In genomic region chr10:60107448-60107847, GRCm38 (mm10) we compare ENCODE assay signal across 9 mouse cellular contexts. TPM values are rescaled to one million over a fixed set of nuclear protein-coding genes. Genes with fewer than 3 reads are reported as not detected.
DNase-seq lines count a peak whose midpoint lies in the region; ATAC-seq and TF ChIP-seq lines count a peak whose summit lies in the region.
"Had no signal": no experiment of that assay in that cellular context is flagged by ENCODE, and none has a peak within 500 bp of the region (broad histone marks: within the 10 kb centered on the region; RNA-seq: fewer than 3 reads in every experiment).

No protein-coding gene starts in this region.

- peak overlapping the region; percentile 70 for H3K4me3 ChIP-seq in heart, embryonic 10.5 days
- H3K4me3 ChIP-seq in hindbrain, embryonic 12.5 days: peak overlapping the region; percentile 70
- H3K4me3 ChIP-seq in testis, adult 2 months (ENCODE audit: control insufficient read depth, low read depth, low read length): peak overlapping the region; percentile 83

- H3K36me3 ChIP-seq in heart, embryonic 10.5 days: no peaks in the 10 kb centered on the region
- H3K36me3 ChIP-seq in hindbrain, embryonic 12.5 days: no peaks in the 10 kb centered on the region
- no peaks in the 10 kb centered on the region for H3K36me3 ChIP-seq in testis, adult 2 months (ENCODE audit: control insufficient read depth, insufficient read depth, low read length)

- peak overlapping the region; percentile 97 for H3K4me2 ChIP-seq in hindbrain, embryonic 12.5 days (replicated peaks)

- peaks cover 28% of the 10 kb centered on the region for H3K4me1 ChIP-seq in heart, embryonic 10.5 days
- peaks cover 29% of the 10 kb centered on the region for H3K4me1 ChIP-seq in hindbrain, embryonic 12.5 days
- peaks cover 21% of the 10 kb centered on the region for H3K4me1 ChIP-seq in testis, adult 2 months (ENCODE audit: control insufficient read depth, insufficient read depth, low read length)

- intact Hi-C loops in heart, postnatal 25 days (cut with DNase I): no loop called here

- peak overlapping the region; percentile 37; the same call in 1 of the 2 replicates for H3K27ac ChIP-seq in heart, embryonic 10.5 days
- H3K27ac ChIP-seq in hindbrain, embryonic 12.5 days: peak overlapping the region; percentile 92; the same call in 1 of the 2 replicates
- H3K27ac ChIP-seq in testis, adult 2 months (ENCODE audit: control insufficient read depth, insufficient read depth, low read depth, low read length): peak overlapping the region; percentile 80

- no peak for TF ChIP-seq CTCF in testis, adult 2 months (IDR thresholded peaks at IDR 0.05; ENCODE audit: control insufficient read depth, insufficient read depth, insufficient replicate concordance, low read depth, low read length)

- no peak for ATAC-seq in hindbrain, embryonic 12.5 days (ENCODE audit: low FRiP score)

- peak overlapping the region; percentile 83 for H3K9ac ChIP-seq in hindbrain, embryonic 12.5 days

- 2% methylated on average over 28 of the region's 28 CpGs for WGBS in heart, embryonic 10.5 days
- 1% methylated on average over 25 of the region's 28 CpGs for WGBS in hindbrain, embryonic 12.5 days

- no peaks in the 10 kb centered on the region for H3K9me3 ChIP-seq in heart, embryonic 10.5 days
- H3K9me3 ChIP-seq in hindbrain, embryonic 12.5 days (replicated peaks): no peaks in the 10 kb centered on the region

- DNase-seq in heart, embryonic 10.5 days (ENCODE audit: low spot score): no peak
- DNase-seq in heart, postnatal 25 days (ENCODE audit: low spot score): no peak
- DNase-seq in CD4-positive, CD25-positive, alpha-beta regulatory T cell, adult 2 months (ENCODE audit: low read depth, low spot score): peak; percentile 56
- peak; percentile 86 to 90 for DNase-seq in cerebellum, postnatal 25 days
- DNase-seq in lung, postnatal 10 days: peak; percentile 21
- DNase-seq in adipocyte (ENCODE audit: low spot score): no peak

- peak; percentile 31; the same call in 1 of the 2 replicates for TF ChIP-seq POLR2A in testis, adult 2 months (IDR thresholded peaks at IDR 0.05; ENCODE audit: control insufficient read depth, low read depth, low read length)

- peaks cover 98% of the 10 kb centered on the region for H3K27me3 ChIP-seq in heart, embryonic 10.5 days (ENCODE audit: insufficient read depth, poor library complexity, severe bottlenecking)
- peaks cover 22% of the 10 kb centered on the region for H3K27me3 ChIP-seq in hindbrain, embryonic 12.5 days
- H3K27me3 ChIP-seq in testis, adult 2 months (ENCODE audit: control insufficient read depth, insufficient read depth, low read length): no peaks in the 10 kb centered on the region

RNA-seq across cellular contexts. Expression of gene Spock2, which starts 1.4 kb away (rescaled TPM):
- polyA plus RNA-seq in heart, embryonic 10.5 days (2016; fragmentation: Nextera tagmentation; extraction: Ambion mirVana): 0.65 and 0.85 TPM in 2 replicates
- total RNA-seq in heart, postnatal 25 days (2021): 10 to 100 TPM; 14.8 to 16.1 TPM
- 35.4 and 38.6 TPM in 2 replicates for polyA plus RNA-seq in hindbrain, embryonic 12.5 days (2016; fragmentation: Nextera tagmentation; extraction: Ambion mirVana)
- 50.8 and 63.9 TPM in 2 replicates for polyA plus RNA-seq in testis, adult 2 months (2012; rRNA removed)
- total RNA-seq: MEL had no signal

Comparison
In these comparisons a context has a peak if more than half of its experiments do, and no peak if none do; other contexts are left out.
1. DNase-seq: peak in CD4-positive, CD25-positive, alpha-beta regulatory T cell, adult 2 months (single experiment), cerebellum, postnatal 25 days (2 of 2) and lung, postnatal 10 days (single experiment); none in heart, embryonic 10.5 days (single experiment), heart, postnatal 25 days (single experiment) and adipocyte (single experiment).
2. H3K27ac ChIP-seq: peak in every context shown above with its lines; median percentile 92 in hindbrain, embryonic 12.5 days; 80 in testis, adult 2 months; 37 in heart, embryonic 10.5 days.
3. RNA of gene Spock2, which starts 1.4 kb away (polyA plus RNA-seq): 50.8 to 63.9 TPM in testis, adult 2 months and 35.4 to 38.6 TPM in hindbrain, embryonic 12.5 days; 0.65 to 0.85 TPM in heart, embryonic 10.5 days; every median in the first group is over 10 times any median in the second.
4. Peak in every context shown above with its lines, with median percentiles within 50 percentile points of each other: H3K4me3 ChIP-seq.